Mouse (Mus musculus) left cerebral cortex, adult 11 months (tissue): Measurements from ENCODE around the gene Gm7075.
"Not testable (repeated sequence)": the region's sequence is repeated elsewhere in the genome, so short reads cannot be mapped to it uniquely, and the experiment has no call there.

Source experiments
- DNase-seq: peaks from one replicate; pipeline ENCODE4 v3.0.0; 2022; ENCODE audit warnings: low spot score

Gene Gm7075

DNA sequence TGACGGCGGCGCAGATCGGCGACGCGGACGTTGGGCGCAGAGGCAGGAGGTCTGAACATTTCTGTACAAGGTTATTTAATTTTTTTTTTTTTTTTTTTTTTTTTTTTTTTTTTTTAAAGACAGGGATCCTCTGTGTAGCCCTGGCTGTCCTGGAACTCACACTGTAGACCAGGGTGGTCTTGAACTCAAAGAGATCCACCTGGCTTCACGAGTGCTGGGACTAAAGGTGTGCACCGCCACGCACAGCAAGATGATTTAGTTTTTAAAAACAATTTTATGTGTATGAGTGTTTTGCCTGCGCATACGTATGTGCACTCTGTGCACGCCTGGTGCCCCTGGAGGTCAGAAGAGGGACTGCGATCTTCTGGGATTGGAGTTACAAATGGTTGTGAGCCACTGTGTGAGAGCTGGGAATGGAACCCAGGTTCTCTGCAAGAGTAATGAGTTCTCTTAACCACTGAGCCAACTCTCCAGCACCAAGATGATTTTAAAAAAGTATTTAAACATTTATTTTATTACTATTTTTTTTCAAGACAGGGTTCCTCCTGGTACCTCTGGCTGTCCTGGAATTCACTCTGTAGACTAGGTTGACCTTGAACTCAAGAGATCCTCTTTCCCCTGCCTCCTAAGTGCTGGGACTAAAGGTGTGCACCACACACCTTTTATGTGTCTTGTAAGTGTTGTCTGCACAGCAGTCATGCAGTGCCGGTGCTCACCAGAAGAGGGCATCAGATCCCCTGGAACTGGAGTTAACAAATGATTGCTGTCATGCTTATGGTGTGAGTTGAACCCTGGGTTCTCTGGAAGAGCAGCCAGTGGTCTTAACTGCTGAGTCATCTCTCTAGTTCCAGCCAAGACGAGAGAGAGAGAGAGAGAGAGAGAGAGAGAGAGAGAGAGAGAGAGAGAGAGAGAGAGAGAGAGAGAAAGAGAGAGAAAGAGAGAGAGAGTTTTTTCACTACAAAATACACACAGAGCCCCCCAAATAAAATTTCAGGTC is at the start of gene Gm7075:
TSS of gene Gm7075 (minus strand) at position 51 of the 997 bp plus-strand sequence.
- no peak for DNase-seq

DNA sequence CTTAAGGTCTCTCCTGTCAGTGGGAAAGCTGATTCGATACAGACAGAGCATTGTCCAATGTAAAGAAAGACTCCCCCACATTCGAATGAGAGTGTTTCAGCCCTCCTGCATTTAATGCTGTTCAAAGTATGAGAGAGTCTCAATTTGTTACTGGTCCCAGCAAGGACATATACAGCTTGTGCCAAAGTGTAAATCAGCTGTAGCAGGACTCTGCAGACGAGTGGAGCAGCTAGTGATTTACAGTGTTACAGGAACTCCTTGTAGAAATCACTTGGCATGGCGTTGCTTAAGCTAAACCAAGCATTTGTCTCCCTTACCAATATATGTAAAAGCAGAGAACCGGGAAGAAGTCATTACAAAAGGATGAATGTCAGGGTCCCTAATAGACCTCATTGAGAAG is 39.3 kb upstream of the Gm7075 start:
- DNase-seq = no peak

DNA sequence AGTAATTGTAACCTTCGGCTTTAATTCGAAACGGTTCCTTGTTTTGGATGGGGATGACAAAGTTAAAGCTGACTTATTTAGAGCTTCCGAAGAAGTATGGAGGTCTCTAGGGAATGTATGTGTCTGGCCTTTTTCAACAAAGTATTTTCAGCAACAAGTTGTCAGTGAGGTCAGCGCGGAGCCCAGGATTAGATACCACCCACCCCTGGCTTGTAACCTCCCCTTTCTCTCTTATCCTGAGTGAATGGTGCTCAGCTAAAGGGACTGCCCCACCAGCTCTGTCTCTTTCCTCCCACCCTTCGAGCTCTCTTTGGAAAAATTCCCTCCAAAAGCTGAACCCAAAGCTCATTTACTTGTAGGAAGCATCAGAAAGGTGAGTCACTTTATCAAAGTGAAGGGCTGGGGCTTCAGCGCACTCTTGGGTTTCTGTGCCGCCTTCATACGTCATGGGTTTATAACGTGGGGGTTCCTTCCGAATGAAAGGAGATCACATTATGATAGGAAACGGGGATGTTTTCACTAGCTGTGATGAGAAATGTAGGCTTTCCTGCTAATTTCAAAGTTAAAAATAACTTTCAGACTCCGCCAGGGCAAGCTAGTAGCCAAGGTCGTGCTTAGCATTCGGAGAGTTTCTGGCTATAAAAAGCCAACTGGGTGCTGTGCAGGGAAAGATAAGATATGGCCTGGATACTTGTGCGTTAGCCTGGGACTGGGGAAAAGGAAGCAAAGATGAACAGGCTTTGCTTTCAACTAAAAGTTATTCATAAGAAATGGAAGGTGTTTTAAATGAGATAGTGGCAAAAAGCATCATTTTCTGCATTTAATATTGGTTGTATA is 35.9 kb upstream of the Gm7075 start:
- no peak for DNase-seq

DNA sequence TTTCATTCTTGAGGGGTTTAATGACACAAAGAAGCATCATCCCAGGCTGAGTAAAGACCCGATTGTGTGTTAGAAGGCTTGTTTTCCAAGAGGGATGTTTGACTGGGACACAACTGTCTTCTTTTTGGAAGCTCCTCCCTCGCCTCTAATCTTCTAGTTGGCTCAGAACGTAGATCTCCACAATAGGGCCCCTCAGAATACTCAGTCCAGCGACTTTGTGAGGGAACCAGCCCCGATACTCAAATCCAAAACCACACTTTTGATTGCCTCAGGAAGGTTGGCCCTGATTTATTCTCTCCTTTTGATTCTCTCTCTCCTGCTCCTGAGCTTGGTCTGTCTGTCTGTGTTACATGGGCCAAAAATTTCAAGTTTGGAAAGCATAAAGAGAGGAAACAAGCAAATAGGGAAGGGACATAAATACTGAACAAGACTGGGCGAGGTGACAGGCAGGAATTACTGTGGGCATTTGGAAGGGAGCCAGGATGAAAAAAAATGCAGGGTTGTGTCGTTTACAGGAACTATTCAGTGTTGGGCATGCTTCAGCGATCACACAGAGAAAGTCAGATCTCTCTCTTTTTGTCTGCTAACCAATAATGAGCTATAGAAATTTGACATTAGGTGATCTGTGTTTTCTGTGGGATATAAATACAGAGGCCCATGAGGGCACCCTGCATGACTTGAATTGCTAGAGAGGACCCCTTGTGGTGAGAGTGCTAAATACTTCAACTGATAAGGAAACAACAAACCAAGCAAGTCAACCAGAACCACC is 33.7 kb upstream of the Gm7075 start:
- DNase-seq = no peak

DNA sequence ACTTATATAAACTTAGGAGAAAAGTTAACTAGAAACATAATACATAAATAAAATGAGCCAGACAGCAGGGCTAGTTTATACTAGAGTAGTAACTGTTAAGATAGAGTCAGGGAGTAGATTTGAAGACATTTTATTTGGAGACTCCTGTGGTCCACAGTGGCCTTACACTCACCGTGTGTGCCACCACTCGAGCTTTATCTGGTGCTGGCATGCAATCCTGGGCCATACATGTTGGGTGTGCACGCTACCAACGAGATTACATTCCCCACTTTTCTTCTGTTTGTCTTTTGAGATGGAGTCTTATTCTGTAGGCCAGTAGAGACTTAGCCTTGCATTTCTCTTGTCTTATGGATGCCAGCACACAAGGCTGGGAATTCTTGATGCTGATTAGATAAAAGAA is 32.3 kb upstream of the Gm7075 start:
- DNase-seq = no peak

DNA sequence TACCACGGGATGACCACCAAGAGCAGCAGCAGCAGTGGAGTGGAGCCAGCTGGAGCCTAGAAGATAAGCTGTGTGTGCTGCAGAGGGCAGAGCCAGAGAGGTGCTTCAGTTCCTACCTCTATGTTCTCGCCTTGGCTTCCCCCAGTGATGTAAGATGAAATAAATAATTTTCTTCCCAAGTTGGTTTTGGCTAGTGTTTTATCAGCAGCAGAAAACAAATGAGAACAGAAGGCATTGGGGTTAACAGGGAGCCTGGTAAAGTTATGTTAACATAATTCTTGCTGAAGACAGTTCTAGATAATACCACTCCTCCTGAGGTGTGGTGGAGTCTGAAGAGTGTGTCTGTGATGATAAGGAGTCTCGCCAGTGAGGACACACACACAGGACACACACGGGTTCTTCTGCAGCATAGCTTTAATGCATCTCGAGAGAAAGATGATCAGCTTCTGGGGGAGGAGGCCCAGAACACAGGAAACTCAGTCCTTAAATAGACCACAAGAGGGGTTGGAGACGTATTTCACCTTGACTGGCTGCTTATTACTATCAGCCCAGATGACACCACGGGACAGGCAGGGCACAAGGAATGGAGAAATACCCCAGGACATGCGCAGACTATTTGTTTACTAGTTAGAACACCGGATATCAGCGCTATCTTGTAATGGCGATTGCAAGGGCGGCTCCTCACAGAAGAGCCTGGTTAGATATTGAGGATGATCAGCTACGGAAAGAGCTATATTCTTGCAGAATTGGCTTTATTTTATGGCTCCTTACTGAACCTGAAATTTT is 23.2 kb upstream of the Gm7075 start:
- DNase-seq = not testable (repeated sequence)

GRCm38 (mm10) chr10:63439694-63440228 is 18.2 kb upstream of the Gm7075 start:
- no peak for DNase-seq

DNA sequence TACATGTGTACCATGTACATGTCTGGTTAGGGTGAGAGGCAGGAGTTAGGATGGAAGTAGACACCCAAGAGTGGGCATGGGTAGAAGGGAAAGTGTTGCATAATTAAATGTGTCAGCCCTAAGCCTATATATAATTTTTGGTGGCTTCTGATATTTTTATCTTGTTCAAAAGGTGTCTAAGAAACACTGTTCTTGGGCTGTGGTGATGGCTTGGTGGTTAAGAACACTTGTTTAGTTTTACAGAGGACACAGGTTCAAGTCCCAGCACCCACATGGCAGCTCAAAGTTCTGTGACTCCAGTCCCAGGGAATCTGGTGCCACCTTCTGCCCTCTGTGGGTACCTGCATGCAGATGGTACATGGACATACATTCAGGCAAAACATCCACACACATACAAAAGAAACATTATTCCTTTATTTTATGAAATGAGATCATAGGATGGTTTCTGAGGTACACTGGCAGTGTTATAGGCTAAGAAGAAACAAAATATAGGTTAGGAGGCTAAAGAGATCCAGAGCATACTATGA is 17.2 kb upstream of the Gm7075 start:
- no peak for DNase-seq

GRCm38 (mm10) chr10:63432887-63433286 is 11.3 kb upstream of the Gm7075 start:
- no peak for DNase-seq

DNA sequence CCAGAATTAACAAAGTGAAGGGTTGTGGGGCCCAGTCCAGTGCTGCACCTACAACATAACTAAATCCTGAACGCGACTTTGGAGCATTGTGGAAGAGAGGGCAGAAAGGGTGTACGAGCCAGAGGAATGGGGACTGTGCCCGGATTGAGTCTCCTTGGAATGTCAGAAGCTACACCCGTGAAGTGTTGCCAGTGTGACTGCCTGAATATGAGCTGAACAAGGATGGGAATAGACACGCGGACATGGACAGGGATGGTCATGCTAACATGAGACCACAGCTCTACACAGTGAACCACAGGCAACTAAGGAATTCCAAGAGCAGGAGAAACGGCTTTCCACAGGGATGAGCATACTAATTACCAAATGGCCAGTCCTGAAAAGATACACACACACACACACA is 10.5 kb upstream of the Gm7075 start:
- DNase-seq = no peak

DNA sequence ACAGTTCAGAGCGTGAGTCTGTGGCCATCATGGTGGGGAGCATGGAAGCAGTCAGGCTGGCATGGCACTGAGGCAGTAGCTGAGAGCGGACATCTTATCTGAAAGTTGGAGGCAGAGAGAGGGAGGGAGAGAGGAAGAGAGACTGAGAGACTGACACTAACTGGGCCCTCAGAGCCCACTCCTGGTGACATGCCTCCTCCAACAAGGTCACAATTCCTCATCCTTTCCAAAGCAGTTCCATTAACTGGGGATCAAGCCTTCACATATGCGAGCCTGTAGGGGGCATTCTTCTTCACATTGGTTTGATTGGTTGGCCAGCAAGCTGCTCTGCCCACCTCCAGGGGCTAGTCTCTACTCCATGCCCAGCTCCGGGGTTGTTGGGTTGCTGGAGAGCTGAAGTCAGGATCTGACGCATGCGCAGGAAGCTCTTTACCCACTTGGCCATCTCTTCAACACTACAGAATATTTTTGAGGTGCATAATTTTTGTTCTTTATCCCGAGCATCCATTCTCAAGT is 9.7 kb upstream of the Gm7075 start:
- no peak for DNase-seq

GRCm38 (mm10) chr10:63429785-63430305 is 8.3 kb upstream of the Gm7075 start, which contains the start of gene Ctnna3:
Ctnna3 (plus strand) TSS chr10:63430098.
- DNase-seq = peak; percentile 87

DNA sequence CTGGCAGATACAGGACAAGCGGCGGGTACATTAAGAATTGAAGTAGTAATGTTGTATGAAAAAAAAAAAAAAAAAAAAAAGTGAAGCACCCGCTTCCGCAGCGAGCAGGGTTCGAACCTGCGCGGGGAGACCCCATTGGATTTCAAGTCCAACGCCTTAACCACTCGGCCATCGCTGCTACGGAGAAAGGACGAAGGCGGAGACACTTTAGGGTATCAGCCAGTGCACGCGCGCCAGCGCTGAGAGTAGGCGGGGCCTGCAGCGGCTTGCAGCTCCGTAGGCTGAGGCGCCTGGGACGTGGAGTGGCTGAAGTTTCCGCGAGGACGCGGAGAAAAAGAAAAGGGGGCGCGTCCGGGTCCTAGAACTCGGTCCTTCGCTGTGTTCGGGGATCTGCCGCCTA is 7.8 kb upstream of the Gm7075 start:
- peak; percentile 97 for DNase-seq

DNA sequence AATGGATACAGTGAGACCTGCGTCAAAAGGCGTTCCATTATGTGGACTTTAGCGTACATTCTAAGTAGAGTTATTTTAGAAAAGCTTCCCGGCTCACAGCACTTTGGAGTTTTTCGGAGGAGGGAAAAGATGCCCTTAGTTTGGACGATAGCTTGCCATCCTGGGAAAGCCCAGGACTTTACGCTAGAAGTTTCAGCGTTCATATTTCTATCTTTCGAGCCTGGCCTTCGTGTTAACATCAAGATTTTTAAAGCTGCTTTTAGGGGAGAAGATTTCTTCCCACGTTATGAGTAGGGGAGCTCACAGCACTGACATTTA is 7.4 kb upstream of the Gm7075 start:
- DNase-seq = no peak

- no peak for DNase-seq
Measured at GRCm38 (mm10) chr10:63428243-63429022, 6.8 kb upstream of the Gm7075 start.

DNA sequence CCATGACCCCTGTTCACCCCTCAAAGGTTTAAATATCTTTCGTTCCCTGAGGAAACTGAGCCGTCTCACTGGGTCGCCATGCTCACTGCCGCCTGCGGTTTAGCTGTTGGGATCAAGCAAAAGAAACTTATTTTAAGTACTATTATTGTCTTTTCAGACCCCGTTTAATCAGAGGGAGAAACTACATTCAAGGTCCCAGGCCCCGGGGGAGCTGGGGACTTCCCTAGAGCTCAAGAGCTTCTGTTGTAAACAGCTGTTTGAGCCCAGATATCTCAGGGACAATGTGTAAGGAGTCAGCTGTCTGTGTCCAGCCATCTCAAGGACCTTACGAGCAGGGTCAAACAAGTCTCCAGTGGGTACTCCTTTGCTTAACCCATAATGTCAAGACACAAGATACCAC is 5.6 kb upstream of the Gm7075 start:
- DNase-seq = no peak

DNA sequence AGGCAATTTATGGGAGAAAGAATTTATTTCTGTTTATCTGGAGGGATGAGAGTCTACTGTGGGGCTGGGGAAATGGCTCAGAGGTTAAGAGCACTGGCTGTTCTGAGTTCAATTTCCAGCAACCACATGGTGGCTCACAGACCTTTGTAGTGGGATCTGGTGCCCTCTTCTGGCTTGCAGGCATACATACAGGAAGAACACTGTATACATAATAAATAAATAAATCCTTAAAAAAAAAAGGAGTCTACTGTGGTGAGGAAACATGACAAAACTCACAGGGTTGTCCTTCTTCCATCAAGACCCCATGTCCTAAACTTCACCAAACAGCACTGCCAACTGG is 2.9 kb upstream of the Gm7075 start:
- no peak for DNase-seq

GRCm38 (mm10) chr10:63423591-63424474 is 2.2 kb upstream of the Gm7075 start:
- no peak for DNase-seq

DNA sequence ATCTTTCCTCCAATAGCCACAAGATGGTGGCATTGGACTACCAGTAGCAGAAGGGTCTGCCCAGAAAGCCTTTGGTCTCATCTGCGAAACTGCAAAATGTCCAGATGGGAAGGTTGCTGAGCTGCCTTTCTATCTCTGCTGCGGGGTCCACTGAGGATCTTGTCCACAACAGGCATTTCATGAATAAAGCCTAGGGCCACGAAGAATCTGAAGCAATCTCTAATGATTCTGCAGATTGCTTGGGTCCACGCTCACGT is 1.1 kb upstream of the Gm7075 start:
- no peak for DNase-seq
